Mouse (Mus musculus) lung, adult 2 months (tissue): ENCODE measurements at regions not wholly inside any gene's neighbourhood (a gene's known extent, or its start where the extent isn't known, plus 50 kb on each side); places are given as distances from the start of the nearest gene placed in this dataset.
"Not testable (repeated sequence)": the region's sequence is repeated elsewhere in the genome, so short reads cannot be mapped to it uniquely, and the experiment has no call there.

Experiments used
- CTCF ChIP-seq: fragments of 200-500 bp; IDR thresholded peaks from 2 replicates; pipeline ENCODE4 v1.5.1; 2011; ENCODE audit warnings: mild to moderate bottlenecking, low read length, control low read depth; ENCODE audit not compliant: insufficient read depth
- POLR2A ChIP-seq: fragments of 200-500 bp; IDR thresholded peaks from 2 replicates; pipeline ENCODE4 v1.6.1; 2011; ENCODE audit warnings: low read depth, mild to moderate bottlenecking, control low read depth, low read length, borderline replicate concordance; ENCODE audit errors: extremely low read depth

GRCm38 (mm10) chr17:6492950-6493349, 63.0 kb downstream of the Dynlt1b start:
- not testable (repeated sequence) for TF ChIP-seq POLR2A, CTCF
